Mouse (Mus musculus): ENCODE results near the gene Ccdc177. TPM values are rescaled to one million over a fixed set of nuclear protein-coding genes. Genes with fewer than 3 reads are reported as not detected.

Gene Ccdc177
- polyA plus RNA-seq, 1 experiment from 2014 or later, result 0.42 TPM

GRCm38 (mm10) chr12:80757751-80758558 is 2.5 kb downstream of the Ccdc177 start:
- peak; percentile 79 for ATAC-seq (ENCODE audit: insufficient number of reproducible peaks, insufficient read depth, low FRiP score, low TSS enrichment, low read depth)
- Histone ChIP-seq H3K27ac (0 out of 2 replicates have a peak overlapping the region, but pooled peaks have one; percentile 5), H3K9me3 (no peaks in the 10 kb centered on the region), H3K4me1 (peaks cover 31% of the 10 kb centered on the region), H3K4me3 (peak overlapping the region; percentile 61), H3K36me3 (no peaks in the 10 kb centered on the region), H3K4me2 (peak overlapping the region; percentile 88), H3K27me3 (peaks cover 57% of the 10 kb centered on the region), H3K9ac (peak overlapping the region; percentile 67)
- WGBS, result 2% methylated on average over 110 of the region's 122 CpGs

GRCm38 (mm10) chr12:80751556-80751955 is 8.9 kb downstream of the Ccdc177 start:
- Histone ChIP-seq H3K4me1 (no peaks in the 10 kb centered on the region; the same call in 1 of the 2 replicates), H3K9ac (no peak overlapping the region), H3K27me3 (peaks cover 24% of the 10 kb centered on the region), H3K4me2 (no peak overlapping the region), H3K4me3 (no peak overlapping the region), H3K9me3 (no peaks in the 10 kb centered on the region), H3K27ac (no peak overlapping the region), H3K36me3 (no peaks in the 10 kb centered on the region)
- ATAC-seq (ENCODE audit: insufficient number of reproducible peaks, insufficient read depth, low FRiP score, low TSS enrichment, low read depth), result no peak
- WGBS, result 90% methylated on average over 6 of the region's 6 CpGs

- peaks cover 16% of the 10 kb centered on the region for H3K27me3 ChIP-seq
- ATAC-seq (ENCODE audit: insufficient number of reproducible peaks, insufficient read depth, low FRiP score, low TSS enrichment, low read depth), result no peak
- no peaks in the 10 kb centered on the region for H3K9me3 ChIP-seq
- 53% methylated on average over 8 of the region's 8 CpGs for WGBS
- H3K27ac ChIP-seq, result peak overlapping the region; percentile 23; the same call in 1 of the 2 replicates
- peaks cover 10% of the 10 kb centered on the region for H3K4me1 ChIP-seq
- H3K36me3 ChIP-seq, result no peaks in the 10 kb centered on the region
- H3K4me3 ChIP-seq, result no peak overlapping the region
- H3K4me2 ChIP-seq, result no peak overlapping the region
- no peak overlapping the region for H3K9ac ChIP-seq
Observed at GRCm38 (mm10) chr12:80746031-80746813, 14.3 kb downstream of the Ccdc177 start.

GRCm38 (mm10) chr12:80744614-80745013 is 15.9 kb downstream of the Ccdc177 start:
- Histone ChIP-seq H3K27me3 (peaks cover 12% of the 10 kb centered on the region), H3K4me2 (no peak overlapping the region), H3K4me3 (no peak overlapping the region), H3K9ac (no peak overlapping the region), H3K27ac (no peak overlapping the region), H3K36me3 (no peaks in the 10 kb centered on the region), H3K9me3 (no peaks in the 10 kb centered on the region), H3K4me1 (peaks cover 10% of the 10 kb centered on the region)
- WGBS, result 67% methylated on average over 1 of the region's 1 CpGs
- no peak for ATAC-seq (ENCODE audit: insufficient number of reproducible peaks, insufficient read depth, low FRiP score, low TSS enrichment, low read depth)

GRCm38 (mm10) chr12:80739482-80739881 is 21.0 kb downstream of the Ccdc177 start:
- Histone ChIP-seq H3K4me2 (no peak overlapping the region), H3K36me3 (no peaks in the 10 kb centered on the region), H3K9ac (no peak overlapping the region), H3K27me3 (peaks cover 13% of the 10 kb centered on the region), H3K27ac (no peak overlapping the region), H3K9me3 (no peaks in the 10 kb centered on the region), H3K4me1 (peaks cover 14% of the 10 kb centered on the region), H3K4me3 (no peak overlapping the region)
- 27% methylated on average over 9 of the region's 9 CpGs for WGBS
- ATAC-seq (ENCODE audit: insufficient number of reproducible peaks, insufficient read depth, low FRiP score, low TSS enrichment, low read depth), result no peak

GRCm38 (mm10) chr12:80737283-80737600 is 23.2 kb downstream of the Ccdc177 start:
- Histone ChIP-seq H3K4me3 (no peak overlapping the region), H3K9ac (no peak overlapping the region), H3K9me3 (no peaks in the 10 kb centered on the region), H3K27me3 (peaks cover 12% of the 10 kb centered on the region), H3K27ac (no peak overlapping the region), H3K4me1 (peaks cover 14% of the 10 kb centered on the region), H3K36me3 (no peaks in the 10 kb centered on the region), H3K4me2 (no peak overlapping the region; the same call in 1 of the 2 replicates)
- no peak for ATAC-seq (ENCODE audit: insufficient number of reproducible peaks, insufficient read depth, low FRiP score, low TSS enrichment, low read depth)
- 59% methylated on average over 5 of the region's 5 CpGs for WGBS

GRCm38 (mm10) chr12:80736464-80737282 is 23.8 kb downstream of the Ccdc177 start:
- no peaks in the 10 kb centered on the region for H3K9me3 ChIP-seq
- peak overlapping the region; percentile 39 for H3K4me2 ChIP-seq
- no peak overlapping the region for H3K4me3 ChIP-seq
- 0 out of 2 replicates have a peak, but pooled peaks have one; percentile 26 for ATAC-seq (ENCODE audit: insufficient number of reproducible peaks, insufficient read depth, low FRiP score, low TSS enrichment, low read depth)
- WGBS, result 21% methylated on average over 13 of the region's 13 CpGs
- H3K9ac ChIP-seq, result no peak overlapping the region
- peaks cover 14% of the 10 kb centered on the region for H3K4me1 ChIP-seq
- peaks cover 9% of the 10 kb centered on the region for H3K27me3 ChIP-seq
- no peaks in the 10 kb centered on the region for H3K36me3 ChIP-seq
- H3K27ac ChIP-seq, result no peak overlapping the region

DNA sequence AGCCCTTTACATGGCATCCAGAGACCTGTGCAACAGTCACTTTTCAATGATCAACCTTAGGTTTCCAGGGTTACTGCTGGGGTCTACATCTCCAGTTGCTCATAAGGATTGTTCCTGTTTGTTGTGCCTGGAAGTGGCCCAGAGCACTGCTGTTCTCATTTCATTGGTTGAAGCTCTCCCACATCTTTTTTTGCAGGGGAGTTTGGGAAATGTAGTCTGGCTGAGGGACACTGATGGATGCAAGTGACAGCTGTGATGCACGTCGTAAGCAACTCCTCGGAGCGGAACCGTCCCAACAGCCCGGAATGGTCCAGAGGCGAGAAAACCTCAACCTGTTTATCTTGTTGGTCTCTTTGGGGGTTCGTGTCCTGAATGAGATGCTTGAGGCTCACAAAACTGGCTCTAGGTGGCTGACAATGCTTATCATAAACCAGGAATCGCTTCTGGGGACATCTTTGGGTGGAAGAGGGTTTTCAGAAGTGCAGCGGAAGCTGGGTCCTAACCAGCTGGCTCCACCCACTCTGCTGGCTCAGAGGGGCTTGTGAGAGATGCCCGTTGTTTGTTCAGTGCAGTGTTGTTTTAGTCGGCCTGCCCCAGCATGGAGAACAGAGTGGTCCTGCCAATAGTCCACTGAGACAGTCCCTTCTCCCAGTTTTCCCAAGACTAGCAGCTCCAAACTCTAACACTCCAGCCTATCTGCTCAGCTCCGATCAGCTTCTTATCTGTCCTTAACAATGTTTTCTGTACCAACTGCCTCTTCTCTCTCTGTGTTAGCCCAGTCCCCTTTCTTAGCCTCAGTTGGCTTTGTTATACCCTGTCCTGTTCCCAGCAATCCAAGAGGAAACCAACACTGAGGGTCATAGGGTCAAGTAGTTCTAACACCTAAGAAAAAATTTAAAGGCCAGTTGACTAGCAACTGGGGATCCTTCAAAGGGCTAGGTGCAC is 25.7 kb downstream of the Ccdc177 start:
- 64% methylated on average over 13 of the region's 13 CpGs for WGBS

DNA sequence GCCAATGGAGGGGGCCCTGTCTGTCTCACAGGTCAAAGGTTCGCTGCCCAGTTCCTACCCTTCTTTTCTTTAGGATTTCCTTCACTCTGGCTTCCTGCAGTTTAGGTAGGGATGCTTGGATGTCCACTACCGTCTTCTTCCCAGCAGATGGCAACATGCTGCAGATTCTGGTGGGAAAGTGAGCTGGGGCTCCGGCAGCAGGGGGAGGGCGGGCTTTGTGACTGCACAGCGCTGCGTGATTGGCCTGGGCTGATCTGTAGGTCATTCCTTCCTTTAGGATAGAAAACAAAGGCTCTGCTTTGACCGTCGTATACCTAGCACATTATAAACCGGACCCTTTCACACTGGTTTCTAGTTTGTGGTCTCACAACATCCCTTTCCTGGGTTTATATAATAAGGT is 29.9 kb downstream of the Ccdc177 start:
- H3K27ac ChIP-seq, result no peak overlapping the region
- H3K9me3 ChIP-seq, result no peaks in the 10 kb centered on the region
- no peak overlapping the region for H3K4me3 ChIP-seq
- H3K36me3 ChIP-seq, result no peaks in the 10 kb centered on the region
- peak overlapping the region; percentile 33 for H3K4me2 ChIP-seq
- H3K9ac ChIP-seq, result no peak overlapping the region
- H3K4me1 ChIP-seq, result no peaks in the 10 kb centered on the region
- WGBS, result 7% methylated on average over 9 of the region's 9 CpGs
- ATAC-seq (ENCODE audit: insufficient number of reproducible peaks, insufficient read depth, low FRiP score, low TSS enrichment, low read depth), result 0 out of 2 replicates have a peak, but pooled peaks have one; percentile 32
- no peaks in the 10 kb centered on the region; the same call in 1 of the 2 replicates for H3K27me3 ChIP-seq

More for the DNA sequence above, 25.7 kb downstream of the Ccdc177 start:
- H3K27ac ChIP-seq, result no peak overlapping the region
- H3K27me3 ChIP-seq, result peaks cover 4% of the 10 kb centered on the region
- no peak overlapping the region for H3K4me3 ChIP-seq
- H3K36me3 ChIP-seq, result no peaks in the 10 kb centered on the region
- H3K9me3 ChIP-seq, result no peaks in the 10 kb centered on the region
- ATAC-seq (ENCODE audit: insufficient number of reproducible peaks, insufficient read depth, low FRiP score, low TSS enrichment, low read depth), result no peak
- no peak overlapping the region for H3K4me2 ChIP-seq
- no peak overlapping the region for H3K9ac ChIP-seq
- H3K4me1 ChIP-seq, result peaks cover 14% of the 10 kb centered on the region

DNA sequence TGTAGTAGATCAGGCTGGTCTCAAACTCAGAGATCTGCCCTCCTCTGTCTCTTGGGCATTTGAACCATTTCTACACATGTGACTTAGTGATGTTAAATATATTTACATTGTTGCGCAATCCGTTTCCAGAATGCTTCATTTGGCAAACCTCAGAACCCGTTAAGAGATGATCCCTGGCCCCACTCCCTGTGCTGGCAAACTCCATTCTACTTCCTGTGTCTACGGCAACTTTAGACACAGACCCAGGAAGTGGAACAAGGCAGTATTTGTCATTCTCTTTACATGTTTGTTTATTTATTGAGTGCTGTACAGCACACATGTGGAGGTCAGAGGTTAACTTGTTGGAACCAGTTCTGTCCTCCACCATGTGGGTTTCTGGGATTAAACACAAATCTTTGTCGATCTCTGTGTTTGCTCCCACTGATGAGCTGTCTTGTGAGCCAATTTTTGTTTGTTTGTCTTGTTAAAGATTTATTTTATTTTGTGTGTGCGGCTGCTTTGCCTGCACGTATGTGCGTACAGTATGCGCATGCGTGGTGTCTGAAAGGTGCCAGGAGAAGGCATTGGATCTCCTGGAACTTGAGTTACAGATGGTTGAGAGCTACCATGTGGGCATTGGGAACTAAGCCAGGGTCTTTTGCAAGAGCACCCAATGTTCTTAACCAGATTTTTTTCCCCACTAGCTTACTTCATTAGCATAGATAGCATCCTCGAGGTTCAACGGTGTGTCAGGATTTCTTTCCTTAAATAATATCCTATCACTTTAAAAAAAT is 30.5 kb downstream of the Ccdc177 start:
- Histone ChIP-seq H3K4me2 (no peak overlapping the region), H3K9me3 (no peaks in the 10 kb centered on the region), H3K9ac (no peak overlapping the region), H3K27ac (no peak overlapping the region), H3K27me3 (no peaks in the 10 kb centered on the region; the same call in 1 of the 2 replicates), H3K4me1 (no peaks in the 10 kb centered on the region), H3K36me3 (no peaks in the 10 kb centered on the region), H3K4me3 (no peak overlapping the region)
- no peak for ATAC-seq (ENCODE audit: insufficient number of reproducible peaks, insufficient read depth, low FRiP score, low TSS enrichment, low read depth)
- WGBS, result 81% methylated on average over 12 of the region's 12 CpGs

All from embryonic facial prominence, embryonic 13.5 days (tissue).